Mouse (Mus musculus): ENCODE measurements around the gene Ndufs2. TPM values are rescaled to one million over a fixed set of nuclear protein-coding genes. Genes with fewer than 3 reads are reported as not detected.

Gene Ndufs2
- 141 and 145 TPM in 2 replicates for polyA plus RNA-seq (2012)

DNA sequence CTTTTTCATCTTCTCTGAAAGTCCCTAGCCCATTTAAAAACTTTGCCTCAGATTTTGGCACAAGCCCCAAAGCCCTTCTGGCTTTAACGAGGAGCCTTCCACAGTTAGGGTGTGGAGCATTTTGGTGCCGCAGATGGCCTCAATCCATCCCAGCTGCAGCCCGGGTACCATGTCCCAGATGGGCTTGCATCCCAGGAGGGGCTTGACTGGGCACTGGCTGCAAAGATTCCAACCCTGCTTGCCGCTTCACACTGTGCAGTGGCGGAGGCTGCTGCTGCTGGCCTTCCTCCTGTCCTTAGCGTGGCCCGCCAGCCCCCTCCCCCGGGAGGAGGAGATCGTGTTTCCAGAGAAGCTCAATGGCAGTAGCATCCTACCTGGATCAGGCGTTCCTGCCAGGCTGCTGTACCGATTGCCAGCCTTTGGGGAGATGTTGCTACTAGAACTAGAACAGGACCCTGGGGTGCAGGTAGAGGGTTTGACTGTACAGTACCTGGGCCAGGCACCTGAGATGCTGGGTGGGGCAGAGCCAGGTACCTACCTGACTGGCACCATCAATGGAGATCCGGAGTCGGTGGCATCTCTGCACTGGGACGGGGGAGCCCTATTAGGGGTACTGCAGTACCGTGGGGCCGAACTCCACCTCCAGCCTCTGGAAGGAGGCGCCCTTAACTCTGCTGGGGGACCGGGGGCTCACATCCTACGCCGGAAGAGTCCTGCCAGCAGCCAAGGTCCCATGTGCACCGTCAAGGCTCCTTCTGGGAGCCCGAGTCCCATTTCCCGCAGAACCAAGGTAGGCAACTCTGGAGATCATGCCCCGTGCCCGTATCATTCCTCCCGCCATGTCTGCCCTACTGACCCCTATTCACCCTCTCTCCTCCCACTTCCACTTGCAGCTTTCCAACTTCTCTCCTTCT is at the start of gene Ndufs2:
Gene Ndufs2, minus strand, starts transcription at position 709 of the 914 bp plus-strand sequence.

GRCm38 (mm10) chr1:171294298-171295062 is 43.3 kb upstream of the Ndufs2 start, which contains the start of gene Ufc1:
Gene Ufc1 (minus strand): TSS chr1:171295024.

GRCm38 (mm10) chr1:171287136-171288081 is 36.2 kb upstream of the Ndufs2 start, which contains the start of gene Usp21:
Gene Usp21 (minus strand): TSS chr1:171287991.

GRCm38 (mm10) chr1:171280916-171281527 is 29.8 kb upstream of the Ndufs2 start, which contains the start of gene Ppox:
Gene Ppox (minus strand): TSS chr1:171281186.

DNA sequence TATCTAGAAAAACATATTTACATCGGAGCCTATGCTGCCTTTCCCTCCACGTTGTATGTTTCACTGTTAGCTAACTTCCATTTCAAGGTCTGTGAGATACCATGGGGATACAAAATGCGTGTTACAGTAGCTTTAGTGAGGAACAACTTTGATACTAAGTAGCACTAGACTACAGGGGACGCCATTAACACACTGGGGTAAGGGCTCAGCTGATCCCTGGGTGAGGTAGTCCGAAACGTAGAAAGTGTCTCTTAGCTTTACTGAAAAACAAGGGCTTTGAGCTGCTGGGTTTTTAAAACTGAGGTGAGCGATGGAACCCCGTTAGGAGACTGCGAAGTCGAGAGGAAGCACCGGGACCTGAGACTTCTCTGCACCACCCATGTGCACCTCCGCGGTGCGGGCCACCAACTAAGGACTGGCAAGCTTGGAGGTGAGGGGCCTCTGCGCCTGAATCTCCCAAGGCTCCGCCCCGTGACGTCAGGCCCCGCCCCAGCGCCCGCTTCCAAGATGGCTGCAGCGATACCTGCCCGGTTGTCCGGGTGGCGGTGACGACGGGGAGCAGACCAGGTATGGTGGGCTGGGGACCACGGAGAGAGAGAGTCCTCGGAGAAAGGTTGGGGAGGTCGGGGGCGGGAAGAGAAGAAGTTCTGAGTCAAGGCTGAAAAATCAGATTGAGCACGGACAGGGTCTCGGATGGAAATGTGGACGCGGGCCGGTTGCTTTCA is 18.8 kb upstream of the Ndufs2 start, which contains the start of gene B4galt3:
Gene B4galt3, plus strand, starts transcription at position 481 of the 725 bp plus-strand sequence.

DNA sequence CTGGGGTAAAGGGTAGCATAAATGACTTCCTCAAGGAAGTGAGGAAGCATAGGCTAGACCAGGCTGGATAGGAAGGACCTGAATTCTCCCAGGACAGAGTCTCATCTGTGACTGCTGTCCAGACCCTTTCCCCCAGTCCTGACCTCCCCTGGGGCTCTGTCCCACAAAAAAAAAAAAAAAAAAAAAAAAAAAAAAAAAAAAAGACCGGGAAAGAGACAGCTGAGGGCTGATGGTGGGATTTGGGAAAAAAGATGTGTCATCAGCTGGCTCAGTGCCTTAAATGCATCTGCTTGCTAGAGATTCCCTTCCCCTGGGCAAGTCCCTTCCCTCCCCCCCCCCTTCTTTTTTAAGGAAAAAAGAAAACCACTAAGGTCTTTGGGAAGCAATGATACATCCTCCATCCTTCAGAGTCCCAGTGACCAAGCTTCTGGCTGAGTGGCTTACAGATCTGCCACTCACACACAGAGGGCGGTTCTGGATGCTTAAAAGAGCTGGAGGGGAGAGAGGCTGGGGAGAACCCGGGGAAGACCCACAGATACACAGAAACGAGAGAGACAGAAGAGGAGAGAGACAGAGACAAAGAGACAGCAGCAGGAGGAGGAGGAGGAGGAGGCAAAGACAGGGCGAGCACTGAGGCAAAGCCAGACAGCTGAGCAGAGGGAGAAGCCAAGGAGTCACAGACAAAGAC is 1.1 kb downstream of the Ndufs2 start, which contains the start of gene Adamts4:
Gene Adamts4, plus strand, starts transcription at position 509 of the 688 bp plus-strand sequence.

DNA sequence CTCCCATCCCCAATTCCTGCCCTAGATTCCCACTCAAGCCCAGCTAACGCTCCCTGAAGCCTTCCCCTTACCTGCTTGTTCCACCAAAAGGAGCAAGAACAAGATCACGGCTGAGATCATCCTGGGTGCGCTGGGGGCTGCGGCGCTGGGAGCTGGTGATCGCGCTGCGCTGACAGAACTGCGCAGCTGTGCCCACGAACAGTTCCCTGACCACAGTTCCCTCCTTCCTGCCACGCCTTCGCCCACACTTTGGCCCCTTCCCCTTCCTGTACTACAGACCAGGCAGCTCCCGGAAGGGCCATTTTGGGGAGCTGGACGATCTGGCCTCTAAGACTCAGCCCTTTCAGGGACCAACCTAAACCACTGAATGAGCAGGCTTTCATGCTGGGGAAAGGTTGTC is 17.1 kb downstream of the Ndufs2 start, which contains the start of gene Fcer1g:
Gene Fcer1g, minus strand, starts transcription at position 240 of the 400 bp plus-strand sequence.

GRCm38 (mm10) chr1:171224857-171225256 is 26.3 kb downstream of the Ndufs2 start, which contains the start of gene Apoa2:
Gene Apoa2 (plus strand): TSS chr1:171225054.

GRCm38 (mm10) chr1:171222238-171223155 is 28.7 kb downstream of the Ndufs2 start, which contains the start of gene Tomm40l:
Gene Tomm40l (minus strand): TSS chr1:171222514.

GRCm38 (mm10) chr1:171213801-171214496 is 37.2 kb downstream of the Ndufs2 start, which contains the start of gene Nr1i3:
Gene Nr1i3 (plus strand): TSS chr1:171213970.

DNA sequence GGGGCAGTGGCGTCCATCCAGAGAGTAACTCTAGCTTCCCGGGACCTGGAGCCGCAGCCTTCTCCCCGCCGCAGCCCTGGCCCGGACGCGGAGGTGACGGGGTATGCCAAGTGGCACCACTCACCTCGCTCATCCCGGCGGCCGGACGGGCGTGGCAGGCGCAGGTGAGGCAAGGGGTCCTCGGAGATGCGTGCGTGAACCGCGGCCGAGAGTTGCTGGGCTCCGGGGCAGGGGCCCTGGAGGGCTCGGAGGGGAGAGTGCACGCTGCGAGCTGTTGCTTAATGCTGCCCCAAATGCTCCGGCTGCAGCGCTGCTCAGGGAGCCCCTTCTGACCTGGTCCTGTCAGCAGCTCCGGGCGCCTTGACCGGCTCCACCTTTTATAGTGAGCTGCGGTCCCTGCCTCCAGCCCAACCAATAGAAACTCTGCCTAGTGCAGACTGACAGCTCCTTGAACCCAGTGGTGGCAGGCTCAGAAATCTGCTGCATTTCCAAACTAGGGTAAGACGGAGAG is 55.2 kb downstream of the Ndufs2 start, which contains the start of gene Pcp4l1:
Gene Pcp4l1, minus strand, starts transcription at position 382 of the 511 bp plus-strand sequence.

Other genes starting within 250 kb of the Ndufs2 start
- gene Fcgr4, start 232.5 kb downstream of the Ndufs2 start, polyA plus RNA-seq (2012): 0.17 and 0.83 TPM in 2 replicates
- 8.9 and 21.9 TPM in 2 replicates for gene Fcgr3, start 186.5 kb downstream of the Ndufs2 start, polyA plus RNA-seq (2012)
- 1.6 and 2.2 TPM in 2 replicates for gene Cfap126, start 137.5 kb downstream of the Ndufs2 start, polyA plus RNA-seq (2012)
- gene Sdhc, start 100.8 kb downstream of the Ndufs2 start, polyA plus RNA-seq (2012): 115 and 119 TPM in 2 replicates
- gene Mpz, start 100.7 kb downstream of the Ndufs2 start, polyA plus RNA-seq (2012): 0.57 and 1.1 TPM in 2 replicates
- gene Pcp4l1, start 55.1 kb downstream of the Ndufs2 start, polyA plus RNA-seq (2012): 23.7 and 26.5 TPM in 2 replicates
- gene Nr1i3, start 37.4 kb downstream of the Ndufs2 start, polyA plus RNA-seq (2012): not detected in 2 replicates
- gene Tomm40l, start 28.9 kb downstream of the Ndufs2 start, polyA plus RNA-seq (2012): 43.3 and 43.4 TPM in 2 replicates
- 0.48 TPM in 1 of 2 replicates, not detected in the other for gene Apoa2, start 26.3 kb downstream of the Ndufs2 start, polyA plus RNA-seq (2012)
- gene Fcer1g, start 17.0 kb downstream of the Ndufs2 start, polyA plus RNA-seq (2012): 50.5 and 65.4 TPM in 2 replicates
- gene Adamts4, start 967 bp downstream of the Ndufs2 start, polyA plus RNA-seq (2012): 0.05 TPM in 1 of 2 replicates, not detected in the other
- 70.2 and 71.4 TPM in 2 replicates for gene B4galt3, start 18.9 kb upstream of the Ndufs2 start, polyA plus RNA-seq (2012)
- gene Ppox, start 29.8 kb upstream of the Ndufs2 start, polyA plus RNA-seq (2012): 39.0 and 42.4 TPM in 2 replicates
- gene Usp21, start 36.6 kb upstream of the Ndufs2 start, polyA plus RNA-seq (2012): 63.4 and 66.2 TPM in 2 replicates
- 92.0 and 102 TPM in 2 replicates for gene Ufc1, start 43.6 kb upstream of the Ndufs2 start, polyA plus RNA-seq (2012)
- gene Dedd, start 77.8 kb upstream of the Ndufs2 start, polyA plus RNA-seq (2012): 23.1 and 24.6 TPM in 2 replicates
- 6.6 and 8.1 TPM in 2 replicates for gene Nit1, start 94.3 kb upstream of the Ndufs2 start, polyA plus RNA-seq (2012)
- 13.9 and 17.7 TPM in 2 replicates for gene Pfdn2, start 94.3 kb upstream of the Ndufs2 start, polyA plus RNA-seq (2012)
- gene Klhdc9, start 109.4 kb upstream of the Ndufs2 start, polyA plus RNA-seq (2012): 1.3 TPM in 2 replicates
- 1.4 and 1.7 TPM in 2 replicates for gene Nectin4, start 118.7 kb upstream of the Ndufs2 start, polyA plus RNA-seq (2012)
- gene Arhgap30, start 137.6 kb upstream of the Ndufs2 start, polyA plus RNA-seq (2012): 46.5 and 48.6 TPM in 2 replicates
- gene Usf1, start 159.9 kb upstream of the Ndufs2 start, polyA plus RNA-seq (2012): 66.3 and 74.1 TPM in 2 replicates
- gene Tstd1, start 167.5 kb upstream of the Ndufs2 start, polyA plus RNA-seq (2012): 0.48 and 0.52 TPM in 2 replicates
- gene F11r, start 186.1 kb upstream of the Ndufs2 start, polyA plus RNA-seq (2012): 2.6 and 2.9 TPM in 2 replicates

All from megakaryocyte-erythroid progenitor cell, adult 5 weeks (primary cell).